Mouse (Mus musculus) brown adipose tissue, adult 24 weeks (tissue): ENCODE results near the gene Krtap6-5. TPM values are rescaled to one million over a fixed set of nuclear protein-coding genes. Genes with fewer than 3 reads are reported as not detected.
"Not testable (repeated sequence)": the region's sequence is repeated elsewhere in the genome, so short reads cannot be mapped to it uniquely, and the experiment has no call there.

Experiments
- H3K27ac ChIP-seq: fragments of 200-500 bp; replicated peaks from 2 replicates; pipeline ENCODE4 v1.5.1; 2012; ENCODE audit warnings: low read depth, mild to moderate bottlenecking, low read length
- H3K4me1 ChIP-seq: fragments of 200-500 bp; 2 replicates; pipeline ENCODE4 v1.6.1; 2012; ENCODE audit warnings: low read length, mixed read lengths; ENCODE audit not compliant: control insufficient read depth, insufficient read depth, insufficient read length
- H3K4me3 ChIP-seq: fragments of 200-500 bp; 2 replicates; pipeline ENCODE4 v1.5.1; 2012; ENCODE audit warnings: low read depth, mild to moderate bottlenecking, low read length, moderate library complexity; ENCODE audit not compliant: insufficient read depth
- polyA plus RNA-seq: library from polyadenylated mRNA; stranded (reverse); fragments of >200 nt; gene quantifications from 2 replicates; pipeline ENCODE4 v1.2.4, GENCODE M21; 2012; ENCODE audit not compliant: missing spikeins, insufficient read depth, insufficient read length

The Krtap6-5 gene
- polyA plus RNA-seq = not detected in 2 replicates

DNA sequence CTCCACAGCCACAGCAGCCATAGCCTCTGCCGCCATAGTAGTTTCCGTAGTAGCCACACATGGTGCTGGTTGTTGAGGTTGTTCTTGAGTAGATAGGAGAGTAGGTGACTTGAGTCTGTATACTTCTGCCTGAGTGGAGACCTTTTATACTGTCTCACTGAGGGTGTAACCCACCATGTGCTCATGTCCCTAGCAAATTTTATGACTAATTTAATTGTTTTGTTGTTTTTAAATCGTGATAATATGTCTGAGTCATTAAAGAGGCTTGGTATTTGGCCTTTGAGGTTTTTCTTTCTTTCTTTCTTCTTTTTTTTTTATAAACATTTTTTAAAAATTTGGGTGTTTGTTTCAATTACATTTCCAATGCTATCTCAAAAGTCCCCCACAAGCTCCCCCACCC is at the start of gene Krtap6-5:
TSS of gene Krtap6-5 (minus strand) at position 101 of the 400 bp plus-strand sequence.
- Histone ChIP-seq H3K27ac (no peak within 1 kb of the TSS), H3K4me1 (no peaks in the 10 kb centered on the region), H3K4me3 (no peak within 1 kb of the TSS)

GRCm38 (mm10) chr16:89071041-89071440 is 23.4 kb upstream of the Krtap6-5 start:
- H3K4me3 ChIP-seq, H3K4me1 ChIP-seq, H3K27ac ChIP-seq: not testable (repeated sequence)

DNA sequence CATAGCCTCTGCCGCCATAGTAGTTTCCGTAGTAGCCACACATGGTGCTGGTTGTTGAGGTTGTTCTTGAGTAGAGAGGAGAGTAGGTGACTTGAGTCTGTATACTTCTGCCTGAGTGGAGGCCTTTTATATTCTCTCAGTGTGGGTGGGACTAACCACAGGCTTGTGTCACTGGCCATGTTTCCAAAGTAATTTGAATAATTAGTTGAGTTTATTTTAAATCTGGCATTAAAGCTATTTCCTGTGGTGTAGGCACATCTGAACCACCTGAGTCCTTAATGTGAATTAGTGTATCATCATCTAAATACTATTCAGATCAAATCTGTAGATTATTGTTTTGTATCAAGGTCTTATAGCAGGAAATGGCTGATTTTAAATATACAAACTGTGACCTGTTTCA is 16.2 kb upstream of the Krtap6-5 start, which contains the start of gene 1110025L11Rik:
TSS of gene 1110025L11Rik (minus strand) at position 101 of the 400 bp plus-strand sequence.
- not testable (repeated sequence) for H3K27ac ChIP-seq, H3K4me3 ChIP-seq, H3K4me1 ChIP-seq

GRCm38 (mm10) chr16:89041372-89041771 is 6.3 kb downstream of the Krtap6-5 start, which contains the start of gene Gm10228:
Gm10228 (minus strand) TSS chr16:89041472.
- H3K4me3 ChIP-seq, H3K27ac ChIP-seq, H3K4me1 ChIP-seq: not testable (repeated sequence)

- H3K4me1 ChIP-seq, H3K4me3 ChIP-seq: not testable (repeated sequence)
These were observed 16.3 kb downstream of the Krtap6-5 start, which contains the start of gene Krtap6-1 for GRCm38 (mm10) chr16:89031399-89031798. Krtap6-1 (plus strand) TSS chr16:89031699.

DNA sequence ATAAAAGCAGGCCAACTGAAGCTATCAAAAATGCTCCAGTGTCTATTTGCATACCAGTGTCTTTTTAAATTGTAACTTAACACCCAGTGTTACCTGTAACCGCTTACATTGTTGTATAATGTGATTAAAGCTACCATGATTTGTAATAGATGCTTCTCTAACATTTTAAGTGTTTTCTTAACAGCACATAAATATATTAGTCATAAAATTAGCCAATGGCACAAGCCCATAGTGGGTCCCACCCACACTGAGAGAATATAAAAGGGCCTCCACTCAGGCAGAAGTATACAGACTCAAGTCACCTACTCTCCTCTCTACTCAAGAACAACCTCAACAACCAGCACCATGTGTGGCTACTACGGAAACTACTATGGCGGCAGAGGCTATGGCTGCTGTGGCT is 32.7 kb downstream of the Krtap6-5 start, which contains the start of gene Gm10229:
TSS of gene Gm10229 (plus strand) at position 301 of the 400 bp plus-strand sequence.
- not testable (repeated sequence) for H3K4me1 ChIP-seq, H3K4me3 ChIP-seq, H3K27ac ChIP-seq

More at GRCm38 (mm10) chr16:89031399-89031798, 16.3 kb downstream of the Krtap6-5 start, which contains the start of gene Krtap6-1:
- H3K27ac ChIP-seq = not testable (repeated sequence)

- Histone ChIP-seq H3K27ac (no peak overlapping the region), H3K4me3 (no peak overlapping the region), H3K4me1 (no peaks in the 10 kb centered on the region)
These were observed 33.7 kb downstream of the Krtap6-5 start for GRCm38 (mm10) chr16:89013973-89014372.

- no peak within 1 kb of the TSS for H3K27ac ChIP-seq
- H3K4me1 ChIP-seq = no peaks in the 10 kb centered on the region
- no peak within 1 kb of the TSS for H3K4me3 ChIP-seq
These were observed 37.0 kb downstream of the Krtap6-5 start, which contains the start of gene Krtap22-2 for GRCm38 (mm10) chr16:89010659-89011058. Krtap22-2 (minus strand) TSS chr16:89010759.

Other genes with a start within 250 kb of the Krtap6-5 start
- gene Gm20741, start 235.7 kb downstream of the Krtap6-5 start, polyA plus RNA-seq = not detected in 2 replicates
- not detected in 2 replicates for gene Krtap15, start 227.7 kb downstream of the Krtap6-5 start, polyA plus RNA-seq
- not detected in 2 replicates for gene Krtap14, start 221.7 kb downstream of the Krtap6-5 start, polyA plus RNA-seq
- not detected in 2 replicates for gene Krtap19-1, start 178.5 kb downstream of the Krtap6-5 start, polyA plus RNA-seq
- gene Krtap19-2, start 173.6 kb downstream of the Krtap6-5 start, polyA plus RNA-seq = not detected in 2 replicates
- gene Krtap19-3, start 169.8 kb downstream of the Krtap6-5 start, polyA plus RNA-seq = not detected in 2 replicates
- gene Krtap19-4, start 162.8 kb downstream of the Krtap6-5 start, polyA plus RNA-seq = not detected in 2 replicates
- gene Krtap19-5, start 151.4 kb downstream of the Krtap6-5 start, polyA plus RNA-seq = not detected in 2 replicates
- gene Krtap19-9b, start 115.6 kb downstream of the Krtap6-5 start, polyA plus RNA-seq = not detected in 2 replicates
- not detected in 2 replicates for gene Krtap16-3, start 85.0 kb downstream of the Krtap6-5 start, polyA plus RNA-seq
- not detected in 2 replicates for gene Krtap22-2, start 37.1 kb downstream of the Krtap6-5 start, polyA plus RNA-seq
- not detected in 2 replicates for gene Gm10229, start 32.6 kb downstream of the Krtap6-5 start, polyA plus RNA-seq
- gene Krtap6-1, start 16.2 kb downstream of the Krtap6-5 start, polyA plus RNA-seq = not detected in 2 replicates
- gene Gm10228, start 6.4 kb downstream of the Krtap6-5 start, polyA plus RNA-seq = not detected in 2 replicates
- not detected in 2 replicates for gene 1110025L11Rik, start 16.1 kb upstream of the Krtap6-5 start, polyA plus RNA-seq
- not detected in 2 replicates for gene Krtap6-3, start 36.1 kb upstream of the Krtap6-5 start, polyA plus RNA-seq
- not detected in 2 replicates for gene Gm6358, start 93.0 kb upstream of the Krtap6-5 start, polyA plus RNA-seq
- gene Gm10061, start 103.2 kb upstream of the Krtap6-5 start, polyA plus RNA-seq = not detected in 2 replicates
- not detected in 2 replicates for gene Gm9789, start 110.1 kb upstream of the Krtap6-5 start, polyA plus RNA-seq
- not detected in 2 replicates for gene Gm7735, start 121.6 kb upstream of the Krtap6-5 start, polyA plus RNA-seq
- not detected in 2 replicates for gene 1110057P08Rik, start 126.9 kb upstream of the Krtap6-5 start, polyA plus RNA-seq
- gene Krtap20-2, start 158.0 kb upstream of the Krtap6-5 start, polyA plus RNA-seq = not detected in 2 replicates